Mouse (Mus musculus): ENCODE measurements around the gene Tmem39a. TPM values are rescaled to one million over a fixed set of nuclear protein-coding genes. Genes with fewer than 3 reads are reported as not detected.

Tmem39a gene
- total and polyA plus RNA-seq, 3 experiments = 38.1 to 352 (median 116) TPM

DNA sequence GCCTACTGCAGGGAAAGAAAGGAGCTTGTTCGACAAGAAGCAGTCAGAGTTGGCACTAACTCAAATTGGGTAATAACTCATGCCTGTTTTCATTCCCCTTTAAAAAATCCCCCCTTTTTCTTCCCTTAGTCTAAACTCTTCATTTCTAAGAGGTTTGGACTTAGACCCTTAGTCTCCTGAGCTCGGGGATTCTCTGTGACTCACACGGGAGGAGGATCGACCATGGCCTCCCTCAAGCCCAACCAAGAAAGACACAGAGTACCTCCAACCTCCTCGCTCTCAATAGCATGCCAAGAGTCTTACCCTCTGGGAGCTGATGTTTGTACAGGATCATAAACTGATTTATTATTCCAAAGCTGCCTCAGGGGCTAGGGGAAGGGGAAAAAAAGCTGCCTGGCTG is 54.1 kb downstream of the Tmem39a start:
- no peaks in the 10 kb centered on the region for H3K36me3 ChIP-seq (ENCODE audit: control insufficient read depth in 1 of 2, insufficient read depth in 2 of 2, low read length in 2 of 2)
- no peak overlapping the region for H3K9ac ChIP-seq (ENCODE audit: control insufficient read depth, low read depth, low read length, poor library complexity, severe bottlenecking)
- H3K4me1 ChIP-seq (ENCODE audit: control insufficient read depth in 1 of 2, insufficient read depth in 2 of 2, low read length in 2 of 2) = no peaks in the 10 kb centered on the region
- no peaks in the 10 kb centered on the region for H3K79me2 ChIP-seq (ENCODE audit: control insufficient read depth, insufficient read depth, low read length, poor library complexity)
- H3K27me3 ChIP-seq (ENCODE audit: control insufficient read depth in 1 of 2, insufficient read depth in 2 of 2, low read length in 2 of 2) = no peaks in the 10 kb centered on the region; a peak in 1 of 4 replicates
- no peak overlapping the region for H3K27ac ChIP-seq (ENCODE audit: control insufficient read depth, low read depth, low read length)
- H3K9me3 ChIP-seq (replicated peaks; ENCODE audit: insufficient read depth, low read length) = no peaks in the 10 kb centered on the region
- TF ChIP-seq RCOR1 (IDR thresholded peaks at IDR 0.05; ENCODE audit: low read depth, low read length) (no peak), ELF1 (IDR thresholded peaks at IDR 0.05; ENCODE audit: low read depth, low read length) (no peak), GABPA (IDR thresholded peaks at IDR 0.05; ENCODE audit: low read depth, low read length) (no peak), ZMIZ1 (IDR thresholded peaks at IDR 0.05; ENCODE audit: low read depth, low read length) (no peak), ETS1 (IDR thresholded peaks at IDR 0.05; ENCODE audit: low read depth, low read length) (no peak), JUND (IDR thresholded peaks at IDR 0.05; ENCODE audit: low read depth, low read length) (no peak), MAFK (IDR thresholded peaks at IDR 0.05; ENCODE audit: borderline replicate concordance, low read depth, low read length) (no peak), TAL1 (IDR thresholded peaks at IDR 0.05; ENCODE audit: low read length) (no peak)
- DNase-seq (ENCODE audit: low read depth, low spot score) = no peak
- H3K4me3 ChIP-seq (ENCODE audit: control insufficient read depth in 1 of 2, insufficient read depth in 1 of 2, low read depth in 2 of 2, low read length in 2 of 2) = no peak overlapping the region

DNA sequence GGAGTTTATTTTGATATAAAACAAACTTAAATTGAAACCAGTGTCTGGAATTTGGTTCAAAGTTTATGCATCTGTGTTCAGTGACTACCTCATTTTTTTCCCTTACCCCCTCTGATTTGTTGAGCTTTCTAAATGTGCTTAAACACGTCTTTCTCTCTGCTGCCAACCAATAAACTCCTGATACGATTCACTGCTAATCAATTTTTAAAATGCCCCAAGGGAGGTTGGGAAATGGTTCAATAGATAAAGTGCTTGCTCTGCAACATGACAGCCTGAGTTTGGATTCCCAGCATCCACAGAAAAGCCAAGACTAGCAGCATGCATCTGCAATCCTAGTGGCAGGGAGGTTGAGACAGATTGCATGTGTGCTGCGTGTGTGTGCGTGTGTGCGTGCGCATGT is 55.1 kb downstream of the Tmem39a start:
- TF ChIP-seq SIN3A (IDR thresholded peaks at IDR 0.05; ENCODE audit: low read length) (no peak), ZNF384 (IDR thresholded peaks at IDR 0.05; ENCODE audit: low read depth, low read length) (no peak), ZC3H11A (IDR thresholded peaks at IDR 0.05; ENCODE audit: low read depth, low read length) (no peak), E2F4 (IDR thresholded peaks at IDR 0.05; ENCODE audit: borderline replicate concordance, low read depth, low read length) (no peak), ZMIZ1 (IDR thresholded peaks at IDR 0.05; ENCODE audit: low read depth, low read length) (no peak), MAFK (IDR thresholded peaks at IDR 0.05; ENCODE audit: borderline replicate concordance, low read depth, low read length) (no peak), JUND (IDR thresholded peaks at IDR 0.05; ENCODE audit: low read depth, low read length) (no peak), UBTF (IDR thresholded peaks at IDR 0.05; ENCODE audit: borderline replicate concordance, insufficient read depth, low read depth, low read length) (no peak), GATA1 (IDR thresholded peaks at IDR 0.05; ENCODE audit: low read depth, low read length) (no peak), TBP (IDR thresholded peaks at IDR 0.05; ENCODE audit: low read depth, low read length) (no peak)
- H3K36me3 ChIP-seq (ENCODE audit: control insufficient read depth in 1 of 2, insufficient read depth in 2 of 2, low read length in 2 of 2) = no peaks in the 10 kb centered on the region
- no peak overlapping the region for H3K4me3 ChIP-seq (ENCODE audit: control insufficient read depth in 1 of 2, insufficient read depth in 1 of 2, low read depth in 2 of 2, low read length in 2 of 2)
- H3K9ac ChIP-seq (ENCODE audit: control insufficient read depth, low read depth, low read length, poor library complexity, severe bottlenecking) = no peak overlapping the region
- no peaks in the 10 kb centered on the region for H3K79me2 ChIP-seq (ENCODE audit: control insufficient read depth, insufficient read depth, low read length, poor library complexity)
- no peaks in the 10 kb centered on the region for H3K4me1 ChIP-seq (ENCODE audit: control insufficient read depth in 1 of 2, insufficient read depth in 2 of 2, low read length in 2 of 2)
- H3K27ac ChIP-seq (ENCODE audit: control insufficient read depth, low read depth, low read length) = no peak overlapping the region
- H3K27me3 ChIP-seq (ENCODE audit: control insufficient read depth in 1 of 2, insufficient read depth in 2 of 2, low read length in 2 of 2) = no peaks in the 10 kb centered on the region; a peak in 1 of 4 replicates
- DNase-seq (ENCODE audit: low read depth, low spot score) = no peak
- no peaks in the 10 kb centered on the region for H3K9me3 ChIP-seq (replicated peaks; ENCODE audit: insufficient read depth, low read length)

DNA sequence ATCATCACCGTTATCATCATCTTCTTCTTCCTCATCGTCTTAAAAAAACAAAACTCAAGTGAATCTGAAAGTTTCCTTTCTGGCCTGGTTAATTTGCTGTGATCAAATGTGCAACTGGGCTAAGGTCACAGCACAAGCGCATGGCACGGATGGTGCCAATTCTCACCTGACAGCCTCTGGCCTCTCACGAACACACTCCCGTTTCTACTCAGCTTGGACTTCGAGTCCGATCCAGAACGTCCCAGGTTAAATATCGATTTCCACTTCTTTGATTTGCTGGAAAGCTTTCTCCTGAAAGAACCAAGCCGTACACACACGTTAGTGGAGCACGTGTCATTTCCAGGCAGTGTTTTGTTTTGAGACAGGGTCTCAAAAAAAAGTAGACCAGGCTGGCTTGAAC is 59.5 kb downstream of the Tmem39a start:
- TF ChIP-seq MYB (IDR thresholded peaks at IDR 0.05; ENCODE audit: low read depth, low read length) = no peak
- TF ChIP-seq E2F4 (IDR thresholded peaks at IDR 0.05; ENCODE audit: borderline replicate concordance, low read depth, low read length) = no peak
- no peak for TF ChIP-seq GABPA (IDR thresholded peaks at IDR 0.05; ENCODE audit: low read depth, low read length)
- H3K27ac ChIP-seq (ENCODE audit: control insufficient read depth, low read depth, low read length) = no peak overlapping the region
- no peak overlapping the region for H3K4me3 ChIP-seq (ENCODE audit: control insufficient read depth in 1 of 2, insufficient read depth in 1 of 2, low read depth in 2 of 2, low read length in 2 of 2)
- H3K36me3 ChIP-seq (ENCODE audit: control insufficient read depth in 1 of 2, insufficient read depth in 2 of 2, low read length in 2 of 2) = no peaks in the 10 kb centered on the region
- no peaks in the 10 kb centered on the region for H3K4me1 ChIP-seq (ENCODE audit: control insufficient read depth in 1 of 2, insufficient read depth in 2 of 2, low read length in 2 of 2)
- DNase-seq (ENCODE audit: low read depth, low spot score) = no peak
- H3K27me3 ChIP-seq (ENCODE audit: control insufficient read depth in 1 of 2, insufficient read depth in 2 of 2, low read length in 2 of 2) = no peaks in the 10 kb centered on the region; a peak in 1 of 4 replicates
- no peak overlapping the region for H3K9ac ChIP-seq (ENCODE audit: control insufficient read depth, low read depth, low read length, poor library complexity, severe bottlenecking)
- no peaks in the 10 kb centered on the region for H3K9me3 ChIP-seq (replicated peaks; ENCODE audit: insufficient read depth, low read length)
- H3K79me2 ChIP-seq (ENCODE audit: control insufficient read depth, insufficient read depth, low read length, poor library complexity) = no peaks in the 10 kb centered on the region

All from MEL (cell line).